Mouse (Mus musculus): ENCODE data around the gene Tmem88.

GRCm38 (mm10) chr11:69404595-69405396 is 6.8 kb upstream of the Tmem88 start:
- TF ChIP-seq CTCF (conservative IDR thresholded peaks at IDR 0.05 in 1 of 2, IDR thresholded peaks at IDR 0.05 in 1 of 2; ENCODE audit: low read depth in 2 of 2, low read length in 2 of 2) (no peak), POLR2A (IDR thresholded peaks at IDR 0.05; ENCODE audit: low read depth, low read length) (no peak), MAZ (IDR thresholded peaks at IDR 0.05; ENCODE audit: low read depth, low read length) (no peak), ZNF384 (IDR thresholded peaks at IDR 0.05; ENCODE audit: low read depth, low read length) (no peak), MEF2A (IDR thresholded peaks at IDR 0.05; ENCODE audit: borderline replicate concordance, low read depth, low read length) (no peak), TCF12 (IDR thresholded peaks at IDR 0.05; ENCODE audit: low read depth, low read length) (no peak), POLR2AphosphoS2 (IDR thresholded peaks at IDR 0.05; ENCODE audit: low read depth, low read length) (no peak), RAD21 (IDR thresholded peaks at IDR 0.05; ENCODE audit: low read depth, low read length) (no peak), EP300 (IDR thresholded peaks at IDR 0.05; ENCODE audit: low read length) (no peak), ELF1 (IDR thresholded peaks at IDR 0.05; ENCODE audit: low read depth, low read length) (no peak), SIN3A (IDR thresholded peaks at IDR 0.05; ENCODE audit: low read length) (no peak)

Measured in CH12.LX (cell line).